In the genomic region with DNA sequence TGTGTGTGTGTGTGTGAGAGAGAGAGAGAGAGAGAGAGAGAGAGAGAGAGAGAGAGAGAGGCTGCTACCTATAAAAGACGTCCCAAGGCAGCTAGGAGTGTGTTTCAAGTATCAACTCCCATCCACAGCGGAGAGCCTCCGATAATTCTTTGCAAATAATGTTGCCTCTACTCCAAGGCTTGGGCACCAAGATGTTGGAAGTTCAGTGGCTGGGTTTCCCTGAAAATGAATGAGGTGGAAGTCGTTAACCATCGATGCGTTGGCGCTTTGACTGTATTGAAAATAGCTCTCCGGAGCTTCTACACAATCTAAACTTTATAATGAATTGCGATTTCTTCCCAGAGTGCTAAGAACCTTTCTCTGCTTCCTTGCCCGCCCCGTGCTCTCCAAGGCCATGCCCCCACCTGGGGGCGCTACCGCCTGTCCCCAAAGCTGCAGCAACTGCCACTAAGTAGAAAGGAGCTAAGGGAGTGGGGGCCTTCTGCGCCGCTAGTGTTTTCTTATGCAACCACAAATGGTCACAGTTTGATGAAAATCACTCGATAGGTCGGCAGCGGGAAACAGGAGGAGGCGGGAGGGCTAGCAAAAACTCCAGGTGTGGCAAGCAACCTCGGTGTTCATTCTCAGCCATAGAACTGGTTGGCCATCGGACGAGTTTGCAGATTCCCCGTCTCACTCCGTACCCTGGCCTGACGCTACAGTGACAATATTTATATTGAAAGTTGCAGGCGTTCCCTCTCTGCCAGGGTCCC, we compare ENCODE assay signal across 8 mouse cellular contexts. TPM values are rescaled to one million over a fixed set of nuclear protein-coding genes. Genes with fewer than 3 reads are reported as not detected.
DNase-seq lines count a peak whose midpoint lies in the region; ATAC-seq and TF ChIP-seq lines count a peak whose summit lies in the region.

No protein-coding gene starts in this region.

- peak; percentile 37 for TF ChIP-seq CTCF in E14TG2a.4 (conservative IDR thresholded peaks at IDR 0.05; ENCODE audit: low read length)
- peak; percentile 56 for TF ChIP-seq CTCF in intestine, postnatal 0 days (IDR thresholded peaks at IDR 0.05; ENCODE audit: low read depth)

- H3K36me3 ChIP-seq in heart, embryonic 16.5 days (ENCODE audit: control insufficient read depth, insufficient read depth) = no peaks in the 10 kb centered on the region
- no peaks in the 10 kb centered on the region for H3K36me3 ChIP-seq in E14TG2a.4 (ENCODE audit: insufficient read depth, low read length)
- H3K36me3 ChIP-seq in intestine, postnatal 0 days (ENCODE audit: control insufficient read depth, insufficient read depth) = no peaks in the 10 kb centered on the region
- no peaks in the 10 kb centered on the region for H3K36me3 ChIP-seq in neural tube, embryonic 14.5 days (ENCODE audit: control insufficient read depth, insufficient read depth, low read length)

- intact Hi-C loops in heart, postnatal 25 days (cut with DNase I) = no loop called here

- ATAC-seq in heart, embryonic 16.5 days (replicated peaks; ENCODE audit: extremely low read depth, insufficient read depth, low FRiP score) = no peak
- ATAC-seq in intestine, postnatal 0 days = no peak
- no peak; the same call in 1 of the 2 replicates for ATAC-seq in neural tube, embryonic 14.5 days (ENCODE audit: low read depth)

- peak overlapping the region; percentile 43 for H3K4me3 ChIP-seq in heart, embryonic 16.5 days (ENCODE audit: low read length)
- peak overlapping the region; percentile 69 for H3K4me3 ChIP-seq in E14TG2a.4 (replicated peaks; ENCODE audit: low read length)
- H3K4me3 ChIP-seq in intestine, postnatal 0 days (ENCODE audit: low read depth, low read length) = peak overlapping the region; percentile 24
- H3K4me3 ChIP-seq in neural tube, embryonic 14.5 days (ENCODE audit: low read depth, low read length) = no peak overlapping the region

- peaks cover 100% of the 10 kb centered on the region for H3K27me3 ChIP-seq in heart, embryonic 16.5 days (ENCODE audit: control insufficient read depth, insufficient read depth, low read length)
- peaks cover 99% of the 10 kb centered on the region for H3K27me3 ChIP-seq in E14TG2a.4 (ENCODE audit: insufficient read depth, low read length)
- peaks cover 100% of the 10 kb centered on the region for H3K27me3 ChIP-seq in intestine, postnatal 0 days (replicated peaks; ENCODE audit: control insufficient read depth, insufficient read depth, low read length)
- H3K27me3 ChIP-seq in neural tube, embryonic 14.5 days (ENCODE audit: control insufficient read depth, insufficient read depth, low read length) = peaks cover 84% of the 10 kb centered on the region

- H3K9me3 ChIP-seq in heart, embryonic 16.5 days (replicated peaks; ENCODE audit: control insufficient read depth, low read length) = no peaks in the 10 kb centered on the region
- H3K9me3 ChIP-seq in E14TG2a.4 (ENCODE audit: low read length) = no peaks in the 10 kb centered on the region
- no peaks in the 10 kb centered on the region for H3K9me3 ChIP-seq in intestine, postnatal 0 days (ENCODE audit: control insufficient read depth)
- H3K9me3 ChIP-seq in neural tube, embryonic 14.5 days (ENCODE audit: control insufficient read depth, low read length) = no peaks in the 10 kb centered on the region

- no peak for DNase-seq in heart, postnatal 25 days (ENCODE audit: low spot score)
- peak; percentile 62 for DNase-seq in embryo, embryonic 9.5 days (ENCODE audit: extremely low spot score)
- no peak for DNase-seq in natural killer cell, adult 2 months (ENCODE audit: low spot score in 2 of 2)
- DNase-seq in cerebellum, adult 11 months = no peak

- under 1% methylated on average over 26 of the region's 26 CpGs for WGBS in heart, embryonic 16.5 days
- WGBS in intestine, postnatal 0 days = 2% methylated on average over 26 of the region's 26 CpGs
- 1% methylated on average over 26 of the region's 26 CpGs for WGBS in neural tube, embryonic 14.5 days

- H3K9ac ChIP-seq in heart, embryonic 16.5 days (ENCODE audit: low read length) = no peak overlapping the region
- H3K9ac ChIP-seq in intestine, postnatal 0 days (ENCODE audit: low read depth, low read length) = no peak overlapping the region
- no peak overlapping the region for H3K9ac ChIP-seq in neural tube, embryonic 14.5 days (replicated peaks; ENCODE audit: low read depth, low read length)

- H3K4me1 ChIP-seq in heart, embryonic 16.5 days (ENCODE audit: control insufficient read depth, insufficient read depth, low read length) = peaks cover 17% of the 10 kb centered on the region
- H3K4me1 ChIP-seq in E14TG2a.4 (replicated peaks; ENCODE audit: low read depth, low read length) = peaks cover 75% of the 10 kb centered on the region
- no peaks in the 10 kb centered on the region for H3K4me1 ChIP-seq in intestine, postnatal 0 days (replicated peaks; ENCODE audit: control insufficient read depth, insufficient read depth, low read length)
- H3K4me1 ChIP-seq in neural tube, embryonic 14.5 days (ENCODE audit: control insufficient read depth, insufficient read depth, low read length) = no peaks in the 10 kb centered on the region

- H3K27ac ChIP-seq in heart, embryonic 16.5 days (ENCODE audit: low read length) = no peak overlapping the region
- no peak overlapping the region for H3K27ac ChIP-seq in intestine, postnatal 0 days (ENCODE audit: low read depth, low read length)
- H3K27ac ChIP-seq in neural tube, embryonic 14.5 days (ENCODE audit: low read depth, low read length) = no peak overlapping the region

- peak overlapping the region; percentile 56 for H3K4me2 ChIP-seq in heart, embryonic 16.5 days (ENCODE audit: low read depth, low read length)
- peak overlapping the region; percentile 43 for H3K4me2 ChIP-seq in intestine, postnatal 0 days (replicated peaks; ENCODE audit: low read depth)
- peak overlapping the region; percentile 21; the same call in 1 of the 2 replicates for H3K4me2 ChIP-seq in neural tube, embryonic 14.5 days (ENCODE audit: low read depth, low read length)

RNA-seq across cellular contexts. Expression of a gene that starts 0.6 kb away (rescaled TPM):
- not detected in 2 replicates for polyA plus RNA-seq in heart, embryonic 16.5 days (2015; fragmentation: Nextera tagmentation; extraction: Ambion mirVana)
- not detected for total RNA-seq in heart, postnatal 25 days (2021)
- not detected in 2 replicates for polyA plus RNA-seq in intestine, postnatal 0 days (2015; fragmentation: Nextera tagmentation; extraction: Ambion mirVana)
- 6.5 and 8.3 TPM in 2 replicates for polyA plus RNA-seq in neural tube, embryonic 14.5 days (2014; fragmentation: Nextera tagmentation; extraction: Ambion mirVana)

RNA-seq across cellular contexts. Expression of a gene that starts 44.9 kb away (rescaled TPM):
- polyA plus RNA-seq in heart, embryonic 16.5 days (2015; fragmentation: Nextera tagmentation; extraction: Ambion mirVana) = 0.07 and 0.09 TPM in 2 replicates
- not detected for total RNA-seq in heart, postnatal 25 days (2021)
- polyA plus RNA-seq in intestine, postnatal 0 days (2015; fragmentation: Nextera tagmentation; extraction: Ambion mirVana) = not detected in 2 replicates
- polyA plus RNA-seq in neural tube, embryonic 14.5 days (2014; fragmentation: Nextera tagmentation; extraction: Ambion mirVana) = 49.3 and 62.2 TPM in 2 replicates

Comparison
In these comparisons a context has a peak if more than half of its experiments do, and no peak if none do; other contexts are left out.
1. RNA of a gene that starts 44.9 kb away (polyA plus RNA-seq): 49.3 to 62.2 TPM in neural tube, embryonic 14.5 days; 0.07 to 0.09 TPM in heart, embryonic 16.5 days and not detected in intestine, postnatal 0 days; every median in the first group is over 10 times any median in the second.
2. Peak in every context shown above with its lines, with median percentiles within 50 percentile points of each other: H3K4me2 ChIP-seq.